Mouse (Mus musculus) brain, adult 2 months (tissue): ENCODE measurements around the gene Exosc6.
"Not testable (repeated sequence)": the region's sequence is repeated elsewhere in the genome, so short reads cannot be mapped to it uniquely, and the experiment has no call there.

ENCODE experiments used
- DNase-seq: peaks from one replicate; pipeline ENCODE4 v3.0.0; 2011; ENCODE audit warnings: low read depth, low spot score

The Exosc6 gene

GRCm38 (mm10) chr8:111061688-111062071 is 5.5 kb downstream of the Exosc6 start:
- DNase-seq: peak; percentile 13

GRCm38 (mm10) chr8:111062072-111062757 is 6.1 kb downstream of the Exosc6 start:
- DNase-seq: peak; percentile 93

GRCm38 (mm10) chr8:111062893-111063292 is 6.8 kb downstream of the Exosc6 start:
- DNase-seq: no peak

- no peak for DNase-seq
These were observed 10.2 kb downstream of the Exosc6 start for GRCm38 (mm10) chr8:111066308-111066707.

- no peak for DNase-seq
These were observed 11.3 kb downstream of the Exosc6 start for GRCm38 (mm10) chr8:111067439-111067838.

- not testable (repeated sequence) for DNase-seq
These were observed 12.5 kb downstream of the Exosc6 start for GRCm38 (mm10) chr8:111068660-111069059.

- peak; percentile 73 for DNase-seq
These were observed 19.8 kb downstream of the Exosc6 start for GRCm38 (mm10) chr8:111075926-111076325.

GRCm38 (mm10) chr8:111079461-111079860 is 23.3 kb downstream of the Exosc6 start:
- DNase-seq: no peak

GRCm38 (mm10) chr8:111079861-111080271 is 23.7 kb downstream of the Exosc6 start:
- DNase-seq: peak; percentile 26

- peak; percentile 54 for DNase-seq
These were observed 25.6 kb downstream of the Exosc6 start for GRCm38 (mm10) chr8:111081580-111082258.

- not testable (repeated sequence) for DNase-seq
These were observed 27.8 kb downstream of the Exosc6 start for GRCm38 (mm10) chr8:111083936-111084335.

GRCm38 (mm10) chr8:111090126-111090525 is 34.0 kb downstream of the Exosc6 start:
- DNase-seq: peak; percentile 91

- DNase-seq: peak; percentile 39
These were observed 35.6 kb downstream of the Exosc6 start for GRCm38 (mm10) chr8:111091706-111092105.

- DNase-seq: not testable (repeated sequence)
These were observed 36.2 kb downstream of the Exosc6 start, which contains the start of gene Clec18a for GRCm38 (mm10) chr8:111092326-111092725. TSS of gene Clec18a (minus strand) at chr8:111092426.

GRCm38 (mm10) chr8:111093865-111094718 is 38.0 kb downstream of the Exosc6 start, which contains the start of gene Pdpr:
TSS of gene Pdpr (plus strand) at chr8:111094630.
- peak; percentile 90 for DNase-seq

- peak; percentile 11 for DNase-seq
These were observed 38.7 kb downstream of the Exosc6 start for GRCm38 (mm10) chr8:111094719-111095302.
